Comparison of ENCODE assay signal across 9 mouse cellular contexts in the genomic region with DNA sequence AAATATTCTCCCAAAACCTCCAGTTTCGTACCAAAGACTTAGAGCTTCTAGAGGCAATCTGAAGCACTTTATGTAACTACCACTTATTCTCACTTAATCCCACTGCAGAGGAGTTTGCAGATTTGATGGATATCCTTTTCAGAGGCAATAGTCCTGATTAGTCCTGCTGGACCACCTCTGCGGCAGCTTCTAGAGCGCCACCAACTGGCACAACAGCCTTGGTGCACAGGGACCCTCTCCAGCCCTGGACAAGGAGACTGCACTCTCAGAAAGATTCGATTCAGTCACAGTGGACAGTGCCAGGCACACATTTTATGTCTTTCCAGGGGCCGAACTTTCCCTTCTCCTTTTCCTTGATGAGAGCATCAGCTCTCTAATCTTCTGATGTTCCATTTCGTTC.
DNase-seq lines count a peak whose midpoint lies in the region; ATAC-seq and TF ChIP-seq lines count a peak whose summit lies in the region.
"Had no signal": no experiment of that assay in that cellular context is flagged by ENCODE, and none has a peak within 500 bp of the region (broad histone marks: within the 10 kb centered on the region; RNA-seq: fewer than 3 reads in every experiment).

No protein-coding gene starts in this region.

- no peak overlapping the region for H3K4me2 ChIP-seq in kidney, postnatal 0 days (ENCODE audit: low read length)
- H3K4me2 ChIP-seq: liver, embryonic 11.5 days had no signal

- DNase-seq in kidney, postnatal 0 days (ENCODE audit: low spot score): peak; percentile 6
- DNase-seq in kidney, adult 8-10 months: no peak
- no peak for DNase-seq in testis, postnatal 14 days (ENCODE audit: low spot score)
- peak; percentile 55 for DNase-seq in embryo, embryonic 10.5 days (ENCODE audit: low spot score)
- no peak for DNase-seq in ovary, postnatal 36 days (ENCODE audit: low spot score)
- DNase-seq in Muller cell, postnatal 12 days (ENCODE audit: inconsistent ontology term): no peak
- DNase-seq: gastrocnemius, postnatal 25 days had no signal

- TF ChIP-seq POLR2A in testis, adult 2 months (IDR thresholded peaks at IDR 0.05; ENCODE audit: control insufficient read depth, low read depth, low read length): no peak

- ATAC-seq in kidney, postnatal 0 days (replicated peaks; ENCODE audit: low FRiP score, low read depth): no peak

- peak; percentile 54 for TF ChIP-seq CTCF in kidney, postnatal 0 days (IDR thresholded peaks at IDR 0.05; ENCODE audit: low read depth)
- TF ChIP-seq CTCF in testis, adult 2 months (IDR thresholded peaks at IDR 0.05; ENCODE audit: control insufficient read depth, insufficient read depth, insufficient replicate concordance, low read depth, low read length): peak; percentile 35; the same call in 1 of the 2 replicates

- H3K9me3 ChIP-seq in kidney, postnatal 0 days (replicated peaks; ENCODE audit: low read length): no peaks in the 10 kb centered on the region

- no peak overlapping the region for H3K4me3 ChIP-seq in kidney, postnatal 0 days (replicated peaks; ENCODE audit: low read depth, low read length)
- H3K4me3 ChIP-seq in testis, adult 2 months (ENCODE audit: control insufficient read depth, low read depth, low read length): no peak overlapping the region

- H3K27ac ChIP-seq in kidney, postnatal 0 days: no peak overlapping the region
- H3K27ac ChIP-seq in testis, adult 2 months (ENCODE audit: control insufficient read depth, insufficient read depth, low read depth, low read length): no peak overlapping the region

- no peak overlapping the region for H3K9ac ChIP-seq in kidney, postnatal 0 days (ENCODE audit: low read depth, low read length)

- H3K36me3 ChIP-seq in kidney, postnatal 0 days (ENCODE audit: insufficient read depth, low read length): no peaks in the 10 kb centered on the region
- H3K36me3 ChIP-seq in testis, adult 2 months (ENCODE audit: control insufficient read depth, insufficient read depth, low read length): no peaks in the 10 kb centered on the region

- H3K4me1 ChIP-seq in kidney, postnatal 0 days (replicated peaks; ENCODE audit: insufficient read depth, low read length): no peaks in the 10 kb centered on the region
- no peaks in the 10 kb centered on the region for H3K4me1 ChIP-seq in testis, adult 2 months (ENCODE audit: control insufficient read depth, insufficient read depth, low read length)

- no peaks in the 10 kb centered on the region for H3K27me3 ChIP-seq in kidney, postnatal 0 days (ENCODE audit: insufficient read depth, low read length)
- H3K27me3 ChIP-seq in testis, adult 2 months (ENCODE audit: control insufficient read depth, insufficient read depth, low read length): no peaks in the 10 kb centered on the region

- WGBS in kidney, postnatal 0 days: 68% methylated on average over 6 of the region's 6 CpGs

Comparison
In these comparisons a context has a peak if more than half of its experiments do, and no peak if none do; other contexts are left out.
1. DNase-seq: peak in kidney, postnatal 0 days (single experiment) and embryo, embryonic 10.5 days (single experiment); none in kidney, adult 8-10 months (0 of 2), testis, postnatal 14 days (single experiment), ovary, postnatal 36 days (single experiment) and Muller cell, postnatal 12 days (single experiment).